Mouse (Mus musculus): ENCODE measurements around the gene Macrod2.

DNA sequence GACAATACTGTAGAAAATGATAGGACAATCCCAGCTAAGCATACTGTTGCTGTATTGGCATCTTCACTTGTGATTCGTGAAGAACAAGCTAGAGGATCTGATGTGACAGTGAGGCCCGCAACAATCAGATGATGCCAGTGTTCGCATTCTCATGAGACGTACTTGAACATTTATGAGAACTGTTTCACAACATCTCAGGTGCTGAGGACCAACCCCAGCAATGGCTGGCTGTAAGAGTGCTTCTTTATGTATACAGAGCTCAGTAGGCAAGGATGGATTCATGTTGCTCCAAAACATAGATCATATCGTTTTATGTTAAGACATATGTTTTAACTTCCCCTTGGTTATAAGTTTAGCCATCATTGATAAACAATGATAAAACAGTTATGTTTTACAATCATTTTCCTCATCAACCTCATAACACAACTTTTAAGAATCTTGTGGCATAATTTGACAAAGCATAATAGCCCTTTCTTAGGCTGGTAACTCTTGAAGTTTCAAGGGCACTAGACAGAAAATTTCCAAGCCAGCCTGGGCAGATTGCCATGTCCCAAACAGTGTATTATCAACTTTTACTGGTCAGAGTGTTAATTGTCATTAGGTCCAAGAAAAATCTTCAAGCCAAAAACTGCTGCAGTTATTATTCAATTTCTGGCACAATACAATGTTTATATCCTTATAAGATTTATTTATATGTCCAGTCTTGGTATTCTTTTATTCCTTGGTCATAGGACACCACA is 140.9 kb downstream of the Macrod2 start:
- TF ChIP-seq CTCF (IDR thresholded peaks at IDR 0.05; ENCODE audit: extremely low read depth, insufficient read length, insufficient replicate concordance, low read depth, low read length) (no peak), POLR2A (IDR thresholded peaks at IDR 0.05; ENCODE audit: low read depth, low read length) (no peak)
